10 mouse cellular contexts compared by ENCODE assay signal in genomic region chrX:145399236-145399635, GRCm38 (mm10). TPM values are rescaled to one million over a fixed set of nuclear protein-coding genes. Genes with fewer than 3 reads are reported as not detected.
A peak's percentile ranks its signal among the peaks of the same experiment; 100 is the strongest.
DNase-seq lines count a peak whose midpoint lies in the region; ATAC-seq and TF ChIP-seq lines count a peak whose summit lies in the region.
"Had no signal": no experiment of that assay in that cellular context is flagged by ENCODE, and none has a peak within 500 bp of the region (broad histone marks: within the 10 kb centered on the region; RNA-seq: fewer than 3 reads in every experiment).

No protein-coding gene starts in this region.

- no peak overlapping the region for H3K9ac ChIP-seq in embryonic facial prominence, embryonic 11.5 days (replicated peaks; ENCODE audit: low read length)
- H3K9ac ChIP-seq: midbrain, embryonic 12.5 days had no signal

- no peak overlapping the region for H3K4me2 ChIP-seq in embryonic facial prominence, embryonic 11.5 days (ENCODE audit: low read depth, low read length)
- H3K4me2 ChIP-seq: midbrain, embryonic 12.5 days had no signal

- no peak for ATAC-seq in embryonic facial prominence, embryonic 11.5 days (replicated peaks; ENCODE audit: insufficient number of reproducible peaks, low FRiP score, low TSS enrichment, low read depth)

- H3K27me3 ChIP-seq in embryonic facial prominence, embryonic 11.5 days (ENCODE audit: control insufficient read depth, insufficient read depth, low read length): no peaks in the 10 kb centered on the region
- H3K27me3 ChIP-seq in embryonic facial prominence, embryonic 10.5 days (replicated peaks; ENCODE audit: low read depth, poor library complexity, severe bottlenecking): peaks cover 17% of the 10 kb centered on the region
- H3K27me3 ChIP-seq: midbrain, embryonic 12.5 days had no signal

- intact Hi-C loops in heart, postnatal 36 days (cut with DNase I): loop anchor here (10.0 kb wide), 1 partner anchor 994 kb away; no protein-coding TSS in a partner anchor

- no peak overlapping the region for H3K4me3 ChIP-seq in embryonic facial prominence, embryonic 11.5 days (ENCODE audit: low read depth, low read length)
- no peak overlapping the region for H3K4me3 ChIP-seq in embryonic facial prominence, embryonic 10.5 days
- H3K4me3 ChIP-seq: erythroblast, embryonic 14.5 days; midbrain, embryonic 12.5 days had no signal

- DNase-seq in embryonic facial prominence, embryonic 11.5 days (ENCODE audit: low spot score): peak; percentile 60
- no peak for DNase-seq in embryonic facial prominence, embryonic 10.5 days (ENCODE audit: low spot score)
- DNase-seq in layer of hippocampus, adult 9-10 months (ENCODE audit: low spot score): peak; percentile 46
- DNase-seq in layer of hippocampus, postnatal 25 days (ENCODE audit: extremely low spot score in 1 of 2, low spot score in 1 of 2): no peak
- peak; percentile 75 for DNase-seq in 3T3-L1 (ENCODE audit: low read depth, low spot score)
- DNase-seq in brain, embryonic 14.5 days (ENCODE audit: low read depth): peak; percentile 58
- DNase-seq in testis, postnatal 10 days (ENCODE audit: low spot score): no peak
- no peak for DNase-seq in heart, postnatal 36 days

- TF ChIP-seq CTCF in brain, embryonic 14.5 days (IDR thresholded peaks at IDR 0.05; ENCODE audit: borderline replicate concordance, extremely low read depth, insufficient read depth, insufficient read length): no peak

- no peaks in the 10 kb centered on the region for H3K4me1 ChIP-seq in embryonic facial prominence, embryonic 11.5 days (ENCODE audit: control insufficient read depth, insufficient read depth, low read length)
- no peaks in the 10 kb centered on the region for H3K4me1 ChIP-seq in embryonic facial prominence, embryonic 10.5 days
- H3K4me1 ChIP-seq: midbrain, embryonic 12.5 days had no signal

- TF ChIP-seq POLR2A in brain, embryonic 14.5 days (IDR thresholded peaks at IDR 0.05; ENCODE audit: borderline replicate concordance, extremely low read depth, insufficient read depth, insufficient read length, poor library complexity, severe bottlenecking): no peak

- 35% methylated on average over 1 of the region's 1 CpGs for WGBS in embryonic facial prominence, embryonic 11.5 days
- WGBS in embryonic facial prominence, embryonic 10.5 days: 25% methylated on average over 1 of the region's 1 CpGs

- H3K27ac ChIP-seq in embryonic facial prominence, embryonic 11.5 days (replicated peaks; ENCODE audit: low read depth, low read length): no peak overlapping the region
- no peak overlapping the region for H3K27ac ChIP-seq in embryonic facial prominence, embryonic 10.5 days (replicated peaks)
- H3K27ac ChIP-seq: midbrain, embryonic 12.5 days had no signal

- no peaks in the 10 kb centered on the region for H3K36me3 ChIP-seq in embryonic facial prominence, embryonic 11.5 days (replicated peaks; ENCODE audit: control insufficient read depth, insufficient read depth, low read depth, low read length)
- H3K36me3 ChIP-seq in embryonic facial prominence, embryonic 10.5 days (replicated peaks): no peaks in the 10 kb centered on the region
- H3K36me3 ChIP-seq: midbrain, embryonic 12.5 days had no signal

- no peaks in the 10 kb centered on the region for H3K9me3 ChIP-seq in embryonic facial prominence, embryonic 11.5 days (replicated peaks; ENCODE audit: control insufficient read depth, low read length)
- H3K9me3 ChIP-seq in embryonic facial prominence, embryonic 10.5 days: no peaks in the 10 kb centered on the region
- H3K9me3 ChIP-seq: midbrain, embryonic 12.5 days had no signal

RNA-seq across cellular contexts. Expression of gene Lhfpl1, which starts 50.3 kb away (rescaled TPM):
- polyA plus RNA-seq in embryonic facial prominence, embryonic 11.5 days (2014; fragmentation: Nextera tagmentation; extraction: Ambion mirVana): 1.8 and 2.1 TPM in 2 replicates
- 0.84 and 1.7 TPM in 2 replicates for polyA plus RNA-seq in embryonic facial prominence, embryonic 10.5 days (2016; fragmentation: Nextera tagmentation; extraction: Ambion mirVana)
- 1 to 10 TPM; 2.0 to 4.4 TPM for total RNA-seq in layer of hippocampus, postnatal 25 days (2021)
- polyA plus RNA-seq in brain, embryonic 14.5 days (2012; rRNA removed): 0.12 and 0.20 TPM in 2 replicates
- not detected for total RNA-seq in heart, postnatal 36 days (2021)
- polyA plus RNA-seq: erythroblast, embryonic 14.5 days had no signal

Comparison
In these comparisons a context has a peak if more than half of its experiments do, and no peak if none do; other contexts are left out.
1. DNase-seq: peak in embryonic facial prominence, embryonic 11.5 days (single experiment), layer of hippocampus, adult 9-10 months (single experiment), 3T3-L1 (single experiment) and brain, embryonic 14.5 days (single experiment); none in embryonic facial prominence, embryonic 10.5 days (single experiment), layer of hippocampus, postnatal 25 days (0 of 2), testis, postnatal 10 days (single experiment) and heart, postnatal 36 days (0 of 2).